In the genomic region with DNA sequence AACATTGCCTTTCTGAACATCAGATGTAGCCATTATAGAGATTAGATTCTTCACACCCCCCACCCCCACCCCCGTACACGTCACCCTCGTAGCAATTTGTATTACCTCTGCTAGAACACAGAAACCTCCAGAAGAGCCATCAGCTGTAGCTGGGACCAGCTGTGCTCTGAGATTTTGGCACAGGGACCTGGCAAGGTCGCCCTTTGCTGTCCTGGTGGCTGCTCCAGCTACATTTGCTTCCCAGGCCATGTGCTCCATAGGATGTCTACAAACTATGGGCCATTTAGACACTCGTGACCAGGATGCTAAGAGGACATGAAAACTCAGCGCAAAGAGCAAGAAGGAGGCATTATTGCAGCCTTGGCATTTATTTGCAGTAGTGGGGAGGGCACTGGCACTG, we compare ENCODE assay signal across 32 mouse cellular contexts. TPM values are rescaled to one million over a fixed set of nuclear protein-coding genes. Genes with fewer than 3 reads are reported as not detected.
DNase-seq lines count a peak whose midpoint lies in the region; ATAC-seq and TF ChIP-seq lines count a peak whose summit lies in the region.
"Had no signal": no experiment of that assay in that cellular context is flagged by ENCODE, and none has a peak within 500 bp of the region (broad histone marks: within the 10 kb centered on the region; RNA-seq: fewer than 3 reads in every experiment).

No protein-coding gene starts in this region.

- DNase-seq in cerebellum, postnatal 10 days = peak; percentile 68 to 69
- DNase-seq in cerebellum, adult 9-10 months = no peak
- peak; percentile 7 to 9 for DNase-seq in heart, postnatal 10 days
- no peak for DNase-seq in spleen, adult 2 months (ENCODE audit: low read depth in 1 of 2, low spot score in 2 of 2)
- no peak for DNase-seq in spleen, postnatal 36 days (ENCODE audit: low spot score in 2 of 2)
- no peak for DNase-seq in forebrain, embryonic 14.5 days (ENCODE audit: low spot score)
- no peak for DNase-seq in adrenal gland, postnatal 10 days
- DNase-seq: adrenal gland, adult 2 months; cerebellum, adult 2 months; forebrain, postnatal 0 days; kidney, adult 9 months; kidney, postnatal 10 days; liver, postnatal 0 days; midbrain, embryonic 14.5 days; right cerebral cortex, postnatal 14 days; thymus, adult 2 months; thymus, postnatal 36 days had no signal

- WGBS in heart, embryonic 12.5 days = 74% methylated on average over 6 of the region's 6 CpGs
- WGBS in spleen, adult 2 months = 76% methylated on average over 6 of the region's 6 CpGs
- WGBS in forebrain, embryonic 14.5 days = 87% methylated on average over 6 of the region's 6 CpGs

- no peaks in the 10 kb centered on the region for H3K27me3 ChIP-seq in heart, embryonic 12.5 days (replicated peaks)
- H3K27me3 ChIP-seq in spleen, adult 2 months (ENCODE audit: control insufficient read depth, insufficient read depth, low read length) = no peaks in the 10 kb centered on the region
- no peaks in the 10 kb centered on the region for H3K27me3 ChIP-seq in forebrain, embryonic 14.5 days (replicated peaks; ENCODE audit: control insufficient read depth, insufficient read depth, low read length)
- H3K27me3 ChIP-seq: CH12.LX; heart, embryonic 13.5 days; hindbrain, embryonic 12.5 days; liver, embryonic 12.5 days; megakaryocyte, embryonic 14.5 days; neural tube, embryonic 15.5 days had no signal

- H3K4me3 ChIP-seq in heart, embryonic 12.5 days = no peak overlapping the region
- no peak overlapping the region for H3K4me3 ChIP-seq in spleen, adult 2 months (ENCODE audit: extremely low read depth, insufficient read depth, insufficient read length)
- no peak overlapping the region for H3K4me3 ChIP-seq in forebrain, embryonic 14.5 days (ENCODE audit: low read depth, low read length)
- H3K4me3 ChIP-seq: erythroblast, embryonic 14.5 days; heart, embryonic 13.5 days; hindbrain, embryonic 12.5 days; left cerebral cortex, adult 2 months; liver, embryonic 12.5 days; megakaryocyte, embryonic 14.5 days; neural tube, embryonic 15.5 days had no signal

- H3K4me1 ChIP-seq in heart, embryonic 12.5 days (replicated peaks) = no peaks in the 10 kb centered on the region
- H3K4me1 ChIP-seq in spleen, adult 2 months (ENCODE audit: control insufficient read depth, insufficient read depth, insufficient read length) = no peaks in the 10 kb centered on the region
- peaks cover 12% of the 10 kb centered on the region; the same call in 1 of the 2 replicates for H3K4me1 ChIP-seq in forebrain, embryonic 14.5 days (ENCODE audit: control insufficient read depth, insufficient read depth, low read length)
- H3K4me1 ChIP-seq: heart, embryonic 13.5 days; liver, embryonic 12.5 days; megakaryocyte, embryonic 14.5 days had no signal

- H3K4me2 ChIP-seq in heart, embryonic 12.5 days = no peak overlapping the region
- H3K4me2 ChIP-seq in forebrain, embryonic 14.5 days (ENCODE audit: low read length) = no peak overlapping the region
- H3K4me2 ChIP-seq: heart, embryonic 13.5 days; hindbrain, embryonic 12.5 days; liver, embryonic 12.5 days; neural tube, embryonic 15.5 days had no signal

- H3K9ac ChIP-seq in heart, embryonic 12.5 days = no peak overlapping the region
- H3K9ac ChIP-seq in forebrain, embryonic 14.5 days (ENCODE audit: low read length) = no peak overlapping the region
- H3K9ac ChIP-seq: forebrain, postnatal 0 days; heart, embryonic 13.5 days; hindbrain, embryonic 12.5 days; liver, embryonic 12.5 days; liver, postnatal 0 days; neural tube, embryonic 15.5 days had no signal

- no peaks in the 10 kb centered on the region for H3K36me3 ChIP-seq in heart, embryonic 12.5 days
- no peaks in the 10 kb centered on the region for H3K36me3 ChIP-seq in spleen, adult 2 months (ENCODE audit: control insufficient read depth, insufficient read depth, low read length)
- no peaks in the 10 kb centered on the region for H3K36me3 ChIP-seq in forebrain, embryonic 14.5 days (ENCODE audit: control insufficient read depth, insufficient read depth, low read length)
- H3K36me3 ChIP-seq: heart, embryonic 13.5 days; hindbrain, embryonic 12.5 days; liver, embryonic 12.5 days; neural tube, embryonic 15.5 days had no signal

- TF ChIP-seq POLR2A in spleen, adult 2 months (IDR thresholded peaks at IDR 0.05; ENCODE audit: low read depth, low read length) = no peak

- H3K27ac ChIP-seq in heart, embryonic 12.5 days (ENCODE audit: poor library complexity, severe bottlenecking) = no peak overlapping the region
- H3K27ac ChIP-seq in spleen, adult 2 months (ENCODE audit: insufficient read depth, low read length) = 0 out of 2 replicates have a peak overlapping the region, but pooled peaks have one; percentile 34
- H3K27ac ChIP-seq in forebrain, embryonic 14.5 days (ENCODE audit: low read depth, low read length) = no peak overlapping the region
- H3K27ac ChIP-seq: heart, embryonic 13.5 days; hindbrain, embryonic 12.5 days; liver, embryonic 12.5 days; neural tube, embryonic 15.5 days; stomach, postnatal 0 days had no signal

- intact Hi-C loops in heart, postnatal 10 days (cut with DNase I) = no loop called here

- no peak for TF ChIP-seq CTCF in spleen, adult 2 months (IDR thresholded peaks at IDR 0.05; ENCODE audit: extremely low read depth, insufficient read depth, insufficient read length, insufficient replicate concordance)

- no peak for ATAC-seq in heart, embryonic 12.5 days (ENCODE audit: insufficient number of reproducible peaks, low FRiP score)
- no peak for ATAC-seq in forebrain, embryonic 14.5 days
- ATAC-seq: activated CD4-positive, CD25-positive, alpha-beta regulatory T cell, adult 4 months; forebrain, postnatal 0 days; intestine, embryonic 16.5 days; liver, embryonic 12.5 days; liver, postnatal 0 days had no signal

- no peaks in the 10 kb centered on the region for H3K9me3 ChIP-seq in heart, embryonic 12.5 days (replicated peaks)
- no peaks in the 10 kb centered on the region for H3K9me3 ChIP-seq in forebrain, embryonic 14.5 days (replicated peaks; ENCODE audit: control insufficient read depth, low read length)
- H3K9me3 ChIP-seq: heart, embryonic 13.5 days; hindbrain, embryonic 12.5 days; liver, embryonic 12.5 days; neural tube, embryonic 15.5 days had no signal

RNA-seq across cellular contexts. Expression of gene Klhl29, which starts 39.2 kb away (rescaled TPM):
- total RNA-seq in heart, postnatal 10 days (2021) = 1 to 10 TPM in 1 of 2 experiments, under 1 TPM in 1; 0.96 to 1.1 TPM
- polyA plus RNA-seq in heart, embryonic 12.5 days (2016; fragmentation: Nextera tagmentation; extraction: Ambion mirVana) = 0.42 and 0.48 TPM in 2 replicates
- polyA plus RNA-seq in spleen, adult 2 months (2012; rRNA removed) = 6.4 and 8.7 TPM in 2 replicates
- polyA plus RNA-seq in forebrain, embryonic 14.5 days (2014; fragmentation: Nextera tagmentation; extraction: Ambion mirVana) = 8.5 and 11.0 TPM in 2 replicates
- 1 to 10 TPM; 7.3 to 9.2 TPM for total RNA-seq in adrenal gland, postnatal 10 days (2021)
- total RNA-seq: common myeloid progenitor, adult 5-6 weeks; monocyte, adult 5-6 weeks had no signal
- polyA plus RNA-seq: C2C12; erythroblast, embryonic 14.5 days had no signal

Comparison
In these comparisons a context has a peak if more than half of its experiments do, and no peak if none do; other contexts are left out.
1. DNase-seq: peak in cerebellum, postnatal 10 days (2 of 2) and heart, postnatal 10 days (2 of 2); none in cerebellum, adult 9-10 months (single experiment), spleen, adult 2 months (0 of 2), spleen, postnatal 36 days (0 of 2), forebrain, embryonic 14.5 days (single experiment) and adrenal gland, postnatal 10 days (single experiment).